Mouse (Mus musculus) kidney, postnatal 14 days (tissue): ENCODE measurements around the gene Palm3.
"Not testable (repeated sequence)": the region's sequence is repeated elsewhere in the genome, so short reads cannot be mapped to it uniquely, and the experiment has no call there.

Experiments
- DNase-seq: peaks from one replicate; pipeline ENCODE4 v3.0.0; 2022; ENCODE audit warnings: mixed read lengths

The Palm3 gene

GRCm38 (mm10) chr8:84021096-84021495, at the start of gene Palm3:
TSS of gene Palm3 (plus strand) at chr8:84021471.
- peak; percentile 89 for DNase-seq

DNA sequence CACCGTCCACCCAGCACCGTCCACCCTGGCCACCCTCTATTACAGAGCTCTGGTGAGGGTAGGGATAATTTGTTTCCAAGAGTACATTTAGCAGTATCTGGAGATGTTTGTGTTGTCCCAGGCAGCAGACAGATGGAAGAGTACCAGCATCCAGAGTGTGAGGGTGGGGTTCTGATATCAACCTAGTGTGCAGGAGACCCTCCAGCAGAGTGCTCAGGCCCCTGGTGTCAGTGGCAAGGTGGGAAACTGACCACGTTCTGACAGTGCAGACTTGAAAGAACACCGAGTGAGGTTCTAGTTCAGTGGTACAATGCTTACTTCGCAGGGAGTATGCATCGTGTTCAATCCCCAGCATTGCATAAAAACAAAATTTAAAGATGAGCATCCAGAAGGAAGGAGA, 49.6 kb upstream of the Palm3 start:
- DNase-seq, result no peak

DNA sequence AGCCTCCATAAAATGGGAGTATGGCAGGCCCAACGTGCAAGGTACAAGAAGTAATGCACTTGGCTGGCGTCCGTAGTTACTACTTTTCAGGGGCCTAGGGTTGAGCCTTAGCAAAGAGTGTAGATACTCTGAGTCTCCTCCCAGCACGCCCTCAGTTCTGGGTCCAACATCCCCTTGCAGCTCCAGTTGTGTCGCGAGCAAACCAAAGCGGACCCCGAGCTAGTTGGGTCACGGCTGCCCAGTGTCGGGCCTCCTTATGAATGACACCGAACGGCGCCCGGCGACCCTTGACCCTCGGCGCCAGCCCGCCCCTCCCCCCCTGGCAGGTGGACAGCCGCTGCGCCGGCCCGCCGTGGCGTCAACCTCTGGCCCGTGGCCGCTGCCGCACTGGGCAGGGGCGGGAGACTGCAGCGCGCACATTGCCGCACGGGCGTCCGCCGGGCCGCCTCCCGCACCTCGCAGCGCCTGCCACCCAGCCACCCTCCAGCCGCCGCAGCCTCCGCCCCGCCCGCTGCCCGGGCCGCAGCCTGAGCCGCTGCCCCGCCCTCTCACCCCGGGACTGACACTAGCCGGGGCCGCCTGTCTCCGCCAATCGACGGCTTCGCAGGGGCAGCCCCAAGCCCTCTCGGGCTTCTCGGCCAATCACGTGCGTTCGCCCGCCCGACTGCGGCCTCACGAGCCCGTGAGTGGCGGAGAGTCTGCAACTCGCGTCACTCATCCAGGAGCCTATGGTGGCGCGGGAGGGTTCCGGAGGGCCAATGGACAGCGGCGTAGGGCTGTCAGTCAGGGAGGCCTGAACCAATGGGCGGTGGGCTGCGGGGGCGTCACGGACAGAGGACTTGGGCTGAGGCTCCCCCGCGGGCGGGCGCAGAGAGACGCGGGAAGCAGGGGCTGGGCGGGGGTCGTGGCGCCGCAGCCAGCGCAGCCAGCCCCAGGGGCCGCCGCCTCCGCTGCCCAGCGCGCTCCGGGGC, 48.8 kb upstream of the Palm3 start, which contains the start of gene Prkaca:
Gene Prkaca (plus strand): TSS at position 844 of the 971 bp plus-strand sequence.
- peak; percentile 99 for DNase-seq

DNA sequence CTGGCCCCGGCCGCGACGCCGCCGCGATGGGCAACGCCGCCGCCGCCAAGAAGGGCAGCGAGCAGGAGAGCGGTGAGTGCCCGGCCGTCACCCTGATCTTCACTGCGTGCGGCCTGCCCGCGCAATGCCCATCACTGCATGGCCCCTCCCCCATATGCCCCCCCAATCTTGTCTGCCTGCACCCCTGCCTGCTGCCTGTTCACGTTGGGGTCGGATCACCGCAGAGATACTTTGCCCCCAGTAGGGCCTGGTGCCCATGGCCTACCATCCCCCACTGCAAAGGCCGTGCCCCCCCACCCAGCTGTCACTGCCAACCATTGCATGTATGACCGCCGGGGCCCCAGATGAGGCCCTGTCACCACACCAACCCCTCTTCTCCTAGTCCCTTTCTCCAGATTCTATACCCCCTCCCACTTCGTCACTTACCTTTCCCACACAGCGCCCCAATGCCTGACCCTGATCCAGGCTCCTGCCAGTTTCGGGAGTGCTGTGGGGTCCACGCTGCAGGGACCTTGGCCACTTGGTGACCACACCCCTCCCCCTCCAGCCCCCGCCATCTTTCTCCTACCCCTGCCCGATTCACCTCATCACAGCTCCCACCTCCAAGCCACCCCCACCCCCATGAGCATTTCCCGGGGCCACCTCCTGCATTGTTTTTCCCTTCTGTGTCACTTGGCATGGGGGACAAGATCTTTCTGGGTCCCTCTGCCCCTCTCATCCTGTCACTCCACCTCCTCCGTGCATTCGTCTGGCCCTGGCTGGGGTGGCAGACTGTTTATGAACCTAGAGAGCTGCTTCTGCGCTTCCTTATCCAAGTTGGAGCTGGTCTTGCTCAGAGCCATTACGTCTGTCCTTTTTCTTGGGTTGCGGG, 47.9 kb upstream of the Palm3 start:
- DNase-seq, result peak; percentile 26

DNA sequence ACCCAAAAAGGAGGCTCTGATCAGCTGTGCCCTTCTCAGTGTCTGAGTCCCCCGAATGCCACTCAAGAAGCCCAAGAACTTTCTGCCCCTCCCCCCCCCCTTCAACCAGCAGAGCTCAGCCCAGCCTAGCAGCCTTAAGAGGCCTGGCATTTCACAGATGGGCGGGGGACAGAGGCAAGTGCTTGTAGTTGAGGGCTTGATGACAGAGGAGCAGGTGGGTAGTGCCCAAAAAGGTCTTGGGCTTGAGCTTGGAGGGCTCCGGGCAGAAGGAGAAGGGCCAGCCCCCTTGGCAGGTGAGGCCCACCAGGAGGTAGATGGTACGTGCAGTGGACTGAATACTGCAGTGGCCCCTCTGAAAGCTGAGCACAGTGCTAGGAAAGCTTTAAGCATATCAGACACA, 46.8 kb upstream of the Palm3 start:
- DNase-seq, result no peak

DNA sequence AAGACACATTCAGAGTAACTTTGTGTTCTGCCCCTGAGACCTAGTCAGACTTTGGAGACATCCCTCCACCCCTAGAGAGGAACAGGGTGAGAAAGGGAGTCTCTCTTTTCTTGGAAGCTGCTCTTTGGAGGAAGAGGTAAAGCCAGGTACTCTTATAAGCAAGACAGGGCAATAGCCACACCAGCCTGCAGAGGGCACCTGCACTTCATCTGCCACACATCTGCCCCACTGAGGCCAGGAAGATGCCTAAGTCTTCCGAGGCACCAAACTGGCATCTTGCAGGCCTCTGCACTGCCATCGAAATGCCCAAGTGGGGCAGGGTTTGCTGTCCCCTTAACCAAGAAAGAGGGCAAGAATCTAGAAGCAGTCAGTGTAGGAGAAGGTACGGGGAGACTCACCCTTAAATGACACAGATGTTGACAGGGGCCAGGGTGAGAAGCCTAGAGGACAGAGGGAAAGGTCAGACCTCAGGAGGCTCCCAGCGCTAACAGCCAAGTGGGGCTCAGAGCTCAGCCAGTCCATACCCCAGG, 45.1 kb upstream of the Palm3 start:
- no peak for DNase-seq

GRCm38 (mm10) chr8:83976779-83977350, 44.4 kb upstream of the Palm3 start:
- no peak for DNase-seq

DNA sequence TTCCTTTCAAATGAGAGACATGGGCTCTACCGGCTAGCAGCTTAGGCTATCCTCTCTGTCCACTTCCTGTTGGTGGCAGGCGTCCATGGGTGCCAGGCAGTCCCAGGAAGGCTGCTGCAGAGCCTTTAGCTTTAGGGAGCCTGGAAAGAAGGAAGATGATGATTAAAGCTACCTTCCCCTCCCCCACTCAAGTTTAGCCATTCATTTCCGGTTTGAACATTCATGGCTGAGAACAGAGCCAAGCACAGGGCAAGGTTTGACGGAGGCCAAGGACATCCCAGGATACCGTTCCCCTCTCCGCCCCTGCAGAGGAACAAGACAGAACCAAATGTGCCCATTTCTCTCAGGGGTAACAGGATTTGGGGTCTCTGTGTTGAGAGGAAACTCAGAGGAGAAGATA, 43.6 kb upstream of the Palm3 start:
- DNase-seq, result peak; percentile 50

DNA sequence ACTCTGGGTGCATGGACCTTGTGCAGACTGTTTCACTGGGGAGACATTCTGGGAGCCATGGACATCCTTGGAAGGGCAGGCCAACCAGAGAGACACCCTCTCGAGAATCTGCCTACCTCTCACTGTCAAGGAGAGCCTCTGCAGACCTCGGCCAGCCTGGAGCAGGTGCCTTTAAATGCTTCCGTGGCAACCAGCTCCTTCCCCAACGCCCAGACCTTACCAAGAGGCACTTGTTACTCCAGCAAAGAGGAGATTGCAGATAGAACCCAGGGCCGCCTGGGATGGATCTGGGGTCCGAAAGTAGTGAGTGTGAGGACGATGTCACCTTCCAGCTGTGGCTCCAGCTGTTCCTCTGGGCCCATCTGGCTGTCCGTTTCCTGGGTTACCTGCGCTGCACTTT, 43.1 kb upstream of the Palm3 start:
- DNase-seq, result no peak

- no peak for DNase-seq
Measured at GRCm38 (mm10) chr8:83980250-83980649, 41.0 kb upstream of the Palm3 start.

GRCm38 (mm10) chr8:83980845-83981244, 40.4 kb upstream of the Palm3 start:
- DNase-seq, result no peak

DNA sequence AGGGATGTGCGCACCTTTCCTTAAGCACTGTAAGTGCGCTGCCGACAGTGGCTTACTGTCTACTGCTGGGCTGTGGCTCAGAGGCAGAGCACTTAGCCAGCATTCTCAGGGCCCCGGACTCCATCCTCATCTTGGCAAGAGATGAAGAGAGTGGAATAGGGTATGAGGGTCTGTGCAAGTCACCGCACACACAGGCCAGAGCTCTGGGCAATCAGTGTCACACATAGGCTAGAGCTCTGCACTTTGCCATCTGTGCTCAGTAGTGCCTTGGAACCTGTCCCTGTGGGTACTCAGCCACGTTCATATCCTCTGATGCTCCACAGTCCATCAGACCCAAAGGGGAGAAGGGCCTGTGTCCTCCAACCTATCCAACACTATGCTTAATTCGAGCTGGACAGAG, 39.7 kb upstream of the Palm3 start:
- DNase-seq, result no peak

GRCm38 (mm10) chr8:83982449-83982848, 38.8 kb upstream of the Palm3 start:
- no peak for DNase-seq

DNA sequence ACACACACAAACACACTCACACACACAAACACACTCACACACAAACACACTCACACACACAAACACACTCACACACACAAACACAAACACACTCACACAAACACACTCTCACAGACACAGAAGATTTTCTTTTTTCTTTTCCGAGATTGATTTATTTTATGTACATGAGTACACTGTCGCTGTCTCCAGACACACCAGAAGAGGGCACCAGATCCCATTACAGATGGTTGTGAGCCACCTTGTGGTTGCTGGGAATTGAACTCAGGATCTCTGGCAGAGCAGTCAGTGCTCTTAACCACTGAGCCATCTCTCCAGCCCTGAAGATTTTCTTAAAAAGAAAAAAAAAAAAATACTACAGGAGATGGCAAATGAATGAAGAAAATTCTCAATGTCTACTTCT, 38.0 kb upstream of the Palm3 start:
- DNase-seq, result not testable (repeated sequence)

GRCm38 (mm10) chr8:83989243-83989642, 32.0 kb upstream of the Palm3 start:
- DNase-seq, result no peak

DNA sequence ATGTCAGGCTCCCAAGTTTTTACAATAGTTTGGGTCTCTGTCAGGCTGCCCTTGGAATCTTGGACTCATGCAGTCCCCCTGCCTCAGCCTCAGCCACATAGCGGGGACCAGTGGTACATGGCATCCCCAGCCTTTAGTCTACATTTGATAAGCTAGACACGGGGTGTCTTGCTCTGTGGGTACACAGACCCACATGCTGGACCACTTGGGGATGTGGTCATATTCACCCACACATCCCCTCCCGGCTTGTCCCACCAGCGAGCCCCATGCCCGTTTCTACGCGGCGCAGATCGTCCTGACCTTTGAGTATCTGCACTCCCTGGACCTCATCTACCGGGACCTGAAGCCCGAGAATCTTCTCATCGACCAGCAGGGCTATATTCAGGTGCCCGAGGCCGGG, 31.1 kb upstream of the Palm3 start:
- DNase-seq, result no peak

- no peak for DNase-seq
Measured at GRCm38 (mm10) chr8:83992488-83992887, 28.8 kb upstream of the Palm3 start.

DNA sequence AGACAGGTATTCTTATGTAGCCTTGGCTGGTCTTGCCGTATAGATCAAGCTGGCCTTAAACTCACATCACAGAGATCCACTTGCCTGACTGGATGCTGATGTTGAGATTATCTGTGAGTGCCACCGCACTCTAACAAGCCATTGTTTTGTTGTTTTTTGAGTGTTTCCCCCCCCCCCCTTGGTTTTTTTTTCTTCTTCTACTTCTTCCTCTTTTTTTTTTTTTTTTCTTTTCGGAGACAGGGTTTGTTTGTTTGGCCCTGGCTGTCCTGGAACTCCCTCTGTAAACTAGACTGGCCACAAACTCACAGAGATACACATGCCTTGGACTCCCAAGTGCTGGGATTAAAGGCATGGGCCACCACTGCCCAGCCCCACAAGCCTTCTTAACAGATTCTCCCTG, 27.2 kb upstream of the Palm3 start:
- no peak for DNase-seq

DNA sequence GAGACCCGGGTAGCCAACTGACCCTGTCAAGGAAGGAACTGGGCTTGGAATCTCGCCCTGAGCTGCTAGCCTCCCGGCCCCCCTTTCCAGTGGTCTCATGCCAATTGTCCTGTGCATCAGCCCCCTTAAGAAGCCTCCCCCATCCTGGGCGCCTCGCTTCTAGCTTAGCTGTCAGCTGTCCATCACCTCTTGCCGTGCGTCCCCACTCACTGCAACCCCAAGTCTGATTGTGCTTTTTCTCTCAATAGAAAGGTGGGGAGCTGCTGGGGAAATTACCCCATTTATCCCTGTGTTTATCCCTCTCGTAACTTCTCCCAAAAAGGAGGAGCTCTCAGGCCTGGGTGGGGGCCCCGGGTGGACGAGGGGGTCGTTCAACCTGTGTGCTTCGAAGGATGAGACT, 25.3 kb upstream of the Palm3 start:
- DNase-seq, result no peak

- peak; percentile 95 for DNase-seq
Measured at GRCm38 (mm10) chr8:83996567-83997505, 24.4 kb upstream of the Palm3 start.

DNA sequence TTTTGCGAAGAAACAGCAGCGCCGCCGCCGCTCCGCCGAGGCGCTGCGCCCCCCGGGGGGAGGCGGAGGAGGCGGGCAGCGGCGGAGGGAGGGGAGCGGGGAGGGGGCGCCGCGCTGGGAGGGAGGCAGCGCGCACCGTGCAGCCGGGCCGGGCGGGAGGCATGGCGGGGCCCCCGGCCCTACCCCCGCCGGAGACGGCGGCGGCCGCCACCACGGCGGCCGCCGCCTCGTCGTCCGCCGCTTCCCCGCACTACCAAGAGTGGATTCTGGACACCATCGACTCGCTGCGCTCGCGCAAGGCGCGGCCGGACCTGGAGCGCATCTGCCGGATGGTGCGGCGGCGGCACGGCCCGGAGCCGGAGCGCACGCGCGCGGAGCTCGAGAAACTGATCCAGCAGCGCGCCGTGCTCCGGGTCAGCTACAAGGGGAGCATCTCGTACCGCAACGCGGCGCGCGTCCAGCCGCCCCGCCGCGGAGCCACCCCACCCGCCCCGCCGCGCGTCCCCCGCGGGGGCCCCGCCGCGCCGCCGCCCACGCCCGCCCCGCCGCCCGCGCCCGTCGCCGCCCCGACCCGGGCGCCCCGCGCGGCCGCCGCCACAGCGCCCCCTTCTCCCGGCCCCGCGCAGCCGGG, 23.6 kb upstream of the Palm3 start, which contains the start of gene Samd1:
Gene Samd1 (plus strand): TSS at position 162 of the 631 bp plus-strand sequence.
- DNase-seq, result peak; percentile 75
